Mouse (Mus musculus): ENCODE results near the gene Tln2.

Tln2 gene

GRCm38 (mm10) chr9:67477445-67477844 is 82.1 kb downstream of the Tln2 start:
- DNase-seq (ENCODE audit: low spot score in 2 of 2) = no peak

- DNase-seq (ENCODE audit: low spot score in 2 of 2) = no peak
Measured at GRCm38 (mm10) chr9:67476184-67476583, 83.3 kb downstream of the Tln2 start.

- DNase-seq (ENCODE audit: low spot score in 2 of 2) = no peak
Measured at GRCm38 (mm10) chr9:67463440-67464122, 95.9 kb downstream of the Tln2 start.

GRCm38 (mm10) chr9:67441484-67441883 is 118.0 kb downstream of the Tln2 start:
- no peak for DNase-seq (ENCODE audit: low spot score in 2 of 2)

GRCm38 (mm10) chr9:67437511-67437910 is 122.0 kb downstream of the Tln2 start:
- DNase-seq (ENCODE audit: low spot score in 2 of 2) = no peak

GRCm38 (mm10) chr9:67435333-67436154 is 124.0 kb downstream of the Tln2 start:
- no peak for DNase-seq (ENCODE audit: low spot score in 2 of 2)

GRCm38 (mm10) chr9:67429199-67429892 is 130.2 kb downstream of the Tln2 start:
- DNase-seq (ENCODE audit: low spot score in 2 of 2) = no peak

GRCm38 (mm10) chr9:67428306-67429047 is 131.0 kb downstream of the Tln2 start:
- no peak for DNase-seq (ENCODE audit: low spot score in 2 of 2)

GRCm38 (mm10) chr9:67426304-67426703 is 133.2 kb downstream of the Tln2 start:
- DNase-seq (ENCODE audit: low spot score in 2 of 2) = no peak

GRCm38 (mm10) chr9:67424110-67424509 is 135.4 kb downstream of the Tln2 start:
- DNase-seq (ENCODE audit: low spot score in 2 of 2) = no peak

GRCm38 (mm10) chr9:67418092-67418491 is 141.4 kb downstream of the Tln2 start:
- DNase-seq (ENCODE audit: low spot score in 2 of 2) = no peak

GRCm38 (mm10) chr9:67410667-67411066 is 148.8 kb downstream of the Tln2 start:
- no peak for DNase-seq (ENCODE audit: low spot score in 2 of 2)

GRCm38 (mm10) chr9:67404736-67405135 is 154.8 kb downstream of the Tln2 start:
- no peak for DNase-seq (ENCODE audit: low spot score in 2 of 2)

- no peak for DNase-seq (ENCODE audit: low spot score in 2 of 2)
Measured at GRCm38 (mm10) chr9:67399563-67399962, 159.9 kb downstream of the Tln2 start.

- DNase-seq (ENCODE audit: low spot score in 2 of 2) = no peak
Measured at GRCm38 (mm10) chr9:67397756-67398155, 161.7 kb downstream of the Tln2 start.

- DNase-seq (ENCODE audit: low spot score in 2 of 2) = no peak
Measured at GRCm38 (mm10) chr9:67396446-67396845, 163.1 kb downstream of the Tln2 start.

GRCm38 (mm10) chr9:67384028-67384590 is 175.4 kb downstream of the Tln2 start:
- DNase-seq (ENCODE audit: low spot score in 2 of 2) = no peak

GRCm38 (mm10) chr9:67380095-67380494 is 179.4 kb downstream of the Tln2 start:
- DNase-seq (ENCODE audit: low spot score in 2 of 2) = no peak

GRCm38 (mm10) chr9:67378772-67379171 is 180.7 kb downstream of the Tln2 start:
- no peak for DNase-seq (ENCODE audit: low spot score in 2 of 2)

- no peak for DNase-seq (ENCODE audit: low spot score in 2 of 2)
Measured at GRCm38 (mm10) chr9:67368078-67368477, 191.4 kb downstream of the Tln2 start.

GRCm38 (mm10) chr9:67362511-67362910 is 197.0 kb downstream of the Tln2 start:
- no peak for DNase-seq (ENCODE audit: low spot score in 2 of 2)

Measured in spleen, postnatal 14 days (tissue).